Mouse (Mus musculus): Measurements from ENCODE around the gene Snapc2. TPM values are rescaled to one million over a fixed set of nuclear protein-coding genes. Genes with fewer than 3 reads are reported as not detected.
A peak's percentile ranks its signal among the peaks of the same experiment; 100 is the strongest.

Snapc2 gene
- polyA plus RNA-seq, 1 experiment from 2014 or later: 43.1 TPM

DNA sequence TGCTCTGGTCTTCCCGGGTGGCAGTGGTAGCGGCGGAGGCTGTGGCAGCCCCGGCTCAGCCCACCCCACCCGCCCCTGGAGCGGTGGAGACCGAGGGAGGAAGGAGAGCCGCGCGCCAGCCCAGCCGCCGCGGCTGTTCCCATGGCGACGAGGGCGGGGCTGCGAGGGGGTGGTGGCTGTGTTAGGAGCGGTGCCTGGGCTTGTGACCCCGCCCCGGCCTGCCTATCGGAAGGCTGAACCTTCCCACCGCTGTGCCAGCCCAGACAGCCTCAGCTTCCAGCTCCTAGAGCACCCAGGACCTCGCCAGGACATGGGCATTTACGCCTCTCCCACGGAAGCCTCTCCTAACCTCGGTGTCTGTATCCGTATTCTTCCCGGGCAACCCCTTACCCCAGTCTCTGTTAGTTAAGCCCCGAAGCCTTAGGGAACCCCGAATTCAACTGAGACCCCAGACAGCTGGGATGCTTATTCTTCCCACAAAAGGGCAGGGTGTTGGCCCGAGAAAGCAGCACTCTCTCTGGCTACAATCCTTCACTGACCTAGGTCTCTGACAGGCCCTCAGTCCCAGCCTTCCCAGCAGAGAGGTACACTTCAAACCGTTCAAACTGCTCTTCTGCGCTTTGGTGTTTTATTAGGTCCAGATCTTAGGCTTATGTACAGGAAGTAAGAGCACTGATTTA, 6.4 kb downstream of the Snapc2 start, which contains the start of gene Ctxn1:
Gene Ctxn1 (minus strand): TSS at position 150 of the 680 bp plus-strand sequence.
- Histone ChIP-seq H3K27ac (peak within 1 kb of the TSS; percentile 47; the same call in 1 of the 2 replicates), H3K27me3 (ENCODE audit: insufficient read depth, low read length) (no peaks in the 10 kb centered on the region), H3K9me3 (replicated peaks; ENCODE audit: low read length) (no peaks in the 10 kb centered on the region), H3K9ac (ENCODE audit: low read depth, low read length) (peak within 1 kb of the TSS; percentile 74), H3K4me2 (ENCODE audit: low read length) (peak within 1 kb of the TSS; percentile 75), H3K4me3 (replicated peaks; ENCODE audit: low read depth, low read length) (peak within 1 kb of the TSS; percentile 72), H3K36me3 (ENCODE audit: insufficient read depth, low read length) (peaks cover 35% of the 10 kb centered on the region), H3K4me1 (replicated peaks; ENCODE audit: insufficient read depth, low read length) (peaks cover 5% of the 10 kb centered on the region; the same call in 1 of the 2 replicates)
- ATAC-seq (replicated peaks; ENCODE audit: low FRiP score, low read depth) (peak; percentile 92), DNase-seq (ENCODE audit: low spot score) (peak; percentile 95)
- WGBS: 5% methylated on average over 32 of the region's 33 CpGs
- TF ChIP-seq CTCF (IDR thresholded peaks at IDR 0.05; ENCODE audit: low read depth): 0 out of 2 replicates have a peak, but pooled peaks have one; percentile 4

DNA sequence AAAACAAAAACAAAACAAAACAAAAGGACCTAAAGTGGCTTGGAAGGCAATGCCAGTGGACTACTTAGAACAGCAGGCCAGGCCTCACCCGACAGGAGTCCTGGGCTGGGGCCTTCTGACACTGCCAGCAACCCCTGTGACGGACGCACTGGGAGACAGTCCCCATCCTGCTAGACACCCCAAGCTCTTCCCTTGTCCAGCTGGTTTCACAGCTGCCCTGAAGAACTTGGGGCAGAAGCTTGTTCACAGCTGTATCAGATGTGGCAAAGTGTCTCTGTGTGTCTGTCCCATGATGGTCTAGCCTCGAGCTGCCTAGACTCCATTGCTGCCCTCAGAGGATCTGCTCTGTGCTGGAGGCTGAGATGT, 6.9 kb downstream of the Snapc2 start:
- Histone ChIP-seq H3K4me3 (replicated peaks; ENCODE audit: low read depth, low read length) (no peak overlapping the region), H3K4me2 (ENCODE audit: low read length) (no peak overlapping the region), H3K9me3 (replicated peaks; ENCODE audit: low read length) (no peaks in the 10 kb centered on the region), H3K4me1 (replicated peaks; ENCODE audit: insufficient read depth, low read length) (0 out of 2 replicates have a peak, but pooled peaks cover 4% of the 10 kb centered on the region), H3K36me3 (ENCODE audit: insufficient read depth, low read length) (peaks cover 36% of the 10 kb centered on the region), H3K9ac (ENCODE audit: low read depth, low read length) (0 out of 2 replicates have a peak overlapping the region, but pooled peaks have one; percentile 2), H3K27me3 (ENCODE audit: insufficient read depth, low read length) (no peaks in the 10 kb centered on the region), H3K27ac (no peak overlapping the region)
- DNase-seq (ENCODE audit: low spot score) (no peak), ATAC-seq (replicated peaks; ENCODE audit: low FRiP score, low read depth) (no peak)
- TF ChIP-seq CTCF (IDR thresholded peaks at IDR 0.05; ENCODE audit: low read depth): no peak
- WGBS: 76% methylated on average over 4 of the region's 4 CpGs

DNA sequence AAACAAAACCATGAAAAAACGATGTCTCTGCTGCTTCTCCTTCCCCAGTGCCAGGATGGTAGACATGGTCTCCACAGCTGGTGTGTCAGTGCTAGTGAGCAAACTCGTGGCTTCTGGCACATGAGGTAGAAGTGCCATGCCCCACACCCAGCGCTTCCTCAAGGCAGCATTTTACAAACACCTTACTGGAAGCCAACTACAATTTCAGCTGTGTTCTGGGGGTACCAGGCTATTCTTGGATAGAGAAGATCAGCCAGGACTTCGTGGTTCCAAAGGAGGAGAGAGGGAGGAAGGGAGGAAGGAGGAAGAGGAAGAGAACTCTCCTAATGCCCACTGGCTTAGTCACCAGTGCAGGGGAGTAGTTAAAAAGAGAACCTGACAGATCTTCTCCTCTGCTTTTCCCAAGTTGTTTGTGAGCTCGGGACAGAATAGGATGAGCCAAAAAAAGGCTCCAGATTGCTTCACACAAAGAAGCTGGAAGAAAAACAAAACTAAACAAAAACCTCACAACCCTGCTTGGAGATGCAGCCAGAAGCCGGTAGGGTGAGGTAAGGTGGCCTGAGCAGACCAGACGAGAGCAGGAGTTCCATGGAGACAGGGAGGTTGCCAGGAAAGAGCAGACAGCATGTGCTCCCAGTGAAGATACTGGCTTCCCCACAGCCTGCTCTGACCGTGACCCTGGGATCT, 10.4 kb downstream of the Snapc2 start:
- H3K27ac ChIP-seq: no peak overlapping the region
- no peak overlapping the region for H3K4me3 ChIP-seq (replicated peaks; ENCODE audit: low read depth, low read length)
- TF ChIP-seq CTCF (IDR thresholded peaks at IDR 0.05; ENCODE audit: low read depth): no peak
- no peak overlapping the region for H3K9ac ChIP-seq (ENCODE audit: low read depth, low read length)
- H3K4me1 ChIP-seq (replicated peaks; ENCODE audit: insufficient read depth, low read length): 0 out of 2 replicates have a peak, but pooled peaks cover 4% of the 10 kb centered on the region
- peaks cover 60% of the 10 kb centered on the region; the same call in 1 of the 2 replicates for H3K36me3 ChIP-seq (ENCODE audit: insufficient read depth, low read length)
- no peak for DNase-seq (ENCODE audit: low spot score)
- WGBS: 84% methylated on average over 8 of the region's 8 CpGs
- no peak for ATAC-seq (replicated peaks; ENCODE audit: low FRiP score, low read depth)
- no peaks in the 10 kb centered on the region for H3K27me3 ChIP-seq (ENCODE audit: insufficient read depth, low read length)
- H3K4me2 ChIP-seq (ENCODE audit: low read length): no peak overlapping the region
- no peaks in the 10 kb centered on the region for H3K9me3 ChIP-seq (replicated peaks; ENCODE audit: low read length)

GRCm38 (mm10) chr8:4265160-4265914, 12.5 kb downstream of the Snapc2 start:
- Histone ChIP-seq H3K4me2 (ENCODE audit: low read length) (no peak overlapping the region), H3K27ac (no peak overlapping the region), H3K4me1 (replicated peaks; ENCODE audit: insufficient read depth, low read length) (no peaks in the 10 kb centered on the region), H3K9me3 (replicated peaks; ENCODE audit: low read length) (no peaks in the 10 kb centered on the region), H3K27me3 (ENCODE audit: insufficient read depth, low read length) (no peaks in the 10 kb centered on the region), H3K4me3 (replicated peaks; ENCODE audit: low read depth, low read length) (no peak overlapping the region), H3K36me3 (ENCODE audit: insufficient read depth, low read length) (peaks cover 73% of the 10 kb centered on the region), H3K9ac (ENCODE audit: low read depth, low read length) (no peak overlapping the region)
- ATAC-seq (replicated peaks; ENCODE audit: low FRiP score, low read depth): no peak
- TF ChIP-seq CTCF (IDR thresholded peaks at IDR 0.05; ENCODE audit: low read depth): no peak
- no peak for DNase-seq (ENCODE audit: low spot score)
- 89% methylated on average over 15 of the region's 15 CpGs for WGBS

DNA sequence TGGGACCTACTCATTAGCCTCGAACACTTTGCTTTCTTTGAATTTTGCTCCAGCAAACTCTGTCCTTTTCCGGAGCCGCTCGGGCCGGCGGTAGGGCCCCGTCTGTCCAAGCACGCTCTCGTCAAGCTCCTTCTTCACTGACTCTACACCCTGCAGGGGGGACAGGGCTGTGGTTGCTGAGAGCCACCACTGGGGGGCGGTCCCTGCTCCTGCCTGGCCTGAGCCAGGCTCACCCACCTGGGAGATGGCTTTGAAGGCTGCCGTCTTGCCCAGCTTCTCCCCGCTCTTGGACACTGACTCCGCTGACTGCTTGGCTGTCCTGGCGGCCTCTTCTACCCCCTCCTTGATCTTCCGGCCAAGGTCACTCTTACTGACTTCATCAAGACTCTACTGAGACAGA, 14.7 kb downstream of the Snapc2 start:
- DNase-seq (ENCODE audit: low spot score): no peak
- H3K4me1 ChIP-seq (replicated peaks; ENCODE audit: insufficient read depth, low read length): no peaks in the 10 kb centered on the region
- peak; percentile 83 for ATAC-seq (replicated peaks; ENCODE audit: low FRiP score, low read depth)
- H3K4me3 ChIP-seq (replicated peaks; ENCODE audit: low read depth, low read length): no peak overlapping the region
- no peaks in the 10 kb centered on the region for H3K27me3 ChIP-seq (ENCODE audit: insufficient read depth, low read length)
- no peak overlapping the region for H3K4me2 ChIP-seq (ENCODE audit: low read length)
- H3K27ac ChIP-seq: no peak overlapping the region
- H3K36me3 ChIP-seq (ENCODE audit: insufficient read depth, low read length): peaks cover 64% of the 10 kb centered on the region
- peak; percentile 60 for TF ChIP-seq CTCF (IDR thresholded peaks at IDR 0.05; ENCODE audit: low read depth)
- 77% methylated on average over 15 of the region's 15 CpGs for WGBS
- no peaks in the 10 kb centered on the region for H3K9me3 ChIP-seq (replicated peaks; ENCODE audit: low read length)
- H3K9ac ChIP-seq (ENCODE audit: low read depth, low read length): no peak overlapping the region

GRCm38 (mm10) chr8:4269609-4270008, 16.7 kb downstream of the Snapc2 start:
- H3K4me2 ChIP-seq (ENCODE audit: low read length): no peak overlapping the region
- no peaks in the 10 kb centered on the region for H3K9me3 ChIP-seq (replicated peaks; ENCODE audit: low read length)
- H3K9ac ChIP-seq (ENCODE audit: low read depth, low read length): no peak overlapping the region
- no peak for TF ChIP-seq CTCF (IDR thresholded peaks at IDR 0.05; ENCODE audit: low read depth)
- 92% methylated on average over 6 of the region's 6 CpGs for WGBS
- H3K36me3 ChIP-seq (ENCODE audit: insufficient read depth, low read length): peaks cover 58% of the 10 kb centered on the region
- H3K4me3 ChIP-seq (replicated peaks; ENCODE audit: low read depth, low read length): no peak overlapping the region
- H3K27ac ChIP-seq: no peak overlapping the region
- DNase-seq (ENCODE audit: low spot score) (no peak), ATAC-seq (replicated peaks; ENCODE audit: low FRiP score, low read depth) (no peak)
- H3K4me1 ChIP-seq (replicated peaks; ENCODE audit: insufficient read depth, low read length): no peaks in the 10 kb centered on the region
- no peaks in the 10 kb centered on the region for H3K27me3 ChIP-seq (ENCODE audit: insufficient read depth, low read length)
